Mouse (Mus musculus) layer of hippocampus, postnatal 10 days (tissue): ENCODE measurements around the gene Gm44790. TPM values are rescaled to one million over a fixed set of nuclear protein-coding genes. Genes with fewer than 3 reads are reported as not detected.
"Not testable (repeated sequence)": the region's sequence is repeated elsewhere in the genome, so short reads cannot be mapped to it uniquely, and the experiment has no call there.

ENCODE experiments used
- DNase-seq, 2 experiments: peaks; one replicate each; pipeline ENCODE4 v3.0.0; 2021; ENCODE audit warnings: low spot score in 2 of 2
- total RNA-seq, 2 experiments: library from RNA; stranded (reverse); gene quantifications; 2 replicates each; pipeline ENCODE4 v1.2.3; 2021

Gene Gm44790
- total RNA-seq, 2 experiments from 2014 or later = not detected

- peak; percentile 14 to 27 for DNase-seq
Measured at GRCm38 (mm10) chr6:86473077-86473476, 46.6 kb downstream of the Gm44790 start.

- DNase-seq = no peak
Measured at GRCm38 (mm10) chr6:86474072-86474471, 47.6 kb downstream of the Gm44790 start.

- DNase-seq = no peak
Measured at GRCm38 (mm10) chr6:86474646-86475181, 48.3 kb downstream of the Gm44790 start.

- no peak for DNase-seq
Measured at GRCm38 (mm10) chr6:86475462-86476167, 49.2 kb downstream of the Gm44790 start.

GRCm38 (mm10) chr6:86476931-86477330, 50.5 kb downstream of the Gm44790 start:
- DNase-seq = no peak

- no peak for DNase-seq
Measured at GRCm38 (mm10) chr6:86479311-86479710, 52.9 kb downstream of the Gm44790 start.

- DNase-seq = no peak
Measured at GRCm38 (mm10) chr6:86479816-86480188, 53.3 kb downstream of the Gm44790 start.

GRCm38 (mm10) chr6:86480189-86480831, 53.9 kb downstream of the Gm44790 start:
- no peak for DNase-seq

- no peak for DNase-seq
Measured at GRCm38 (mm10) chr6:86481871-86482270, 55.4 kb downstream of the Gm44790 start.

- DNase-seq = no peak
Measured at GRCm38 (mm10) chr6:86485943-86486640, 59.6 kb downstream of the Gm44790 start.

GRCm38 (mm10) chr6:86487358-86488148, 61.1 kb downstream of the Gm44790 start:
- peak; percentile 65 to 70 for DNase-seq

- DNase-seq = peak; percentile 23 to 28
Measured at GRCm38 (mm10) chr6:86488149-86488485, 61.7 kb downstream of the Gm44790 start.

- DNase-seq = no peak
Measured at GRCm38 (mm10) chr6:86489945-86490344, 63.5 kb downstream of the Gm44790 start.

GRCm38 (mm10) chr6:86490413-86490812, 64.0 kb downstream of the Gm44790 start:
- not testable (repeated sequence) for DNase-seq

GRCm38 (mm10) chr6:86493469-86494263, 67.2 kb downstream of the Gm44790 start:
- no peak for DNase-seq

GRCm38 (mm10) chr6:86494767-86495166, 68.3 kb downstream of the Gm44790 start:
- no peak for DNase-seq
